Mouse (Mus musculus): ENCODE data around the gene Tnnt3.

DNA sequence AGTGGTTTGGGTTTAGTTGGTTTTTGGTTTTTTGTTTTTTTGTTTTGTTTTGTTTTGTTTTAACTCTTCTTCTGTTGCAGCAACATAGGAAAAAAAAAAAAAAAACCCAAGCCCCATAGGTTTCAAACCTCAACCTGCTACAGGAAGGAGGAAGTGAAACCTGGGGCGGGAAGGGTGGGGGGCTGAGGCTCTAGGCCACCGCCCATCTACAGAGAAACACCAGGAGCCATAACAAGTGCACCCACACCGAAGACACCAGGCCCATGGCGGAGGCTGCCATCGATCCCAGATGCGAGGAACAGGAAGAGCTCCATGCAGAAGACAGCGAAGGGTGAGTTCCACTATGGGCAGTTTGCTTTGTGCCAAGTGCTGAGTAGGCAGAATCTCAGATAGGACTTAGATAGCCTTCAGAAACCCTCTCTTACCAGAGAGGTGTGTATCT is 38.0 kb upstream of the Tnnt3 start, which contains the start of gene Lsp1:
- TF ChIP-seq NANOG (IDR thresholded peaks at IDR 0.05; ENCODE audit: borderline replicate concordance, low read length) (no peak), CTCF (conservative IDR thresholded peaks at IDR 0.05; ENCODE audit: low read length) (no peak)
